Mouse (Mus musculus): ENCODE measurements around the gene BC016579.

GRCm38 (mm10) chr16:45635826-45636225 lies 18.0 kb downstream of the BC016579 start:
- TF ChIP-seq POLR2A (IDR thresholded peaks at IDR 0.05; ENCODE audit: control insufficient read depth, extremely low read depth, insufficient read depth, low read length, poor library complexity) (no peak), CTCF (IDR thresholded peaks at IDR 0.05; ENCODE audit: borderline replicate concordance, control insufficient read depth, extremely low read depth, insufficient read depth, low read length, poor library complexity) (no peak)

All from thymus, adult 2 months (tissue).